Mouse (Mus musculus) heart, postnatal 10 days (tissue): Measurements from ENCODE around the gene Gnb5. TPM values are rescaled to one million over a fixed set of nuclear protein-coding genes. Genes with fewer than 3 reads are reported as not detected.

Source experiments
- DNase-seq, 2 experiments: peaks; one replicate each; pipeline ENCODE4 v3.0.0; 2021
- intact Hi-C: fragments of 180-260 bp; cut with DNase I; formaldehyde crosslinking; loops from one replicate; pipeline ENCODE4 v1.15.1; 2025
- total RNA-seq, 2 experiments: library from RNA; stranded (reverse); gene quantifications; 2 replicates each; pipeline ENCODE4 v1.2.3; 2021

The Gnb5 gene
- 10 to 100 TPM; 32.8 to 33.3 TPM for total RNA-seq

DNA sequence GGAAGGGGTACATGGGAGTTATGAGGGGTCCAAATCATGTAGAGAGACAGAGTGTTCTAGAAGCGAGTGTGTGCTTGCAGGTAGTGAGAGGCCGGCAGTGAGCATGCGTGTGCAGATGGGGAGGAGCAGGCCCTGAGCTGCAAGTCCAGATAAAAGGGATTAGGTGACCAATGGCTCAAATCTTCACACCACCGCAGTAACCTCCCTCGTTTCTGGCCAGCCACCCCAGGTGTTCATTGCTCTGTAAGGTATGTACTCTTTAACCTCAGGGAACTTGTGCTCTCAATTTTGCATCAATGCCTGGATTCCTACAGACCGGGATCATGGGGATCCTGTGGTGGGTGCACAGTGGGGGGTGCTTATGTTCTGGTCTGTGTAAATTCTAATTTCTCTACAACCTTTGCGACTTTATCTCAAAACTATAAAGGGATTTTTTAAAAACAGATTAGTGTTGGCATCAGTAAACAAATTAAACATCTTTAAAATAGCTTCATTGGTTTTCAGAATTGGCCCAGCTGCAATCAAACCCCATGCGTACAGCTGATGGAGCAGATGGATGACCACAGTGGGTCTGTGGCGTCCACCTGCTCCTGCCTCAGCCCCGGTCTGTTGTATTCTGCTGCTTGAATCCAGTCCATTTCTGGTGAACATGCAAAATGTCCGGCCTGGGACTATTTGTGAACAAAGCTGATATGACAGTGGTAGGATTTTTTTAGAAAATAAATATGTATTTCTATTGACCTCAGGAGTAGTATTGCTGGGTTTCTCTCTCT, at the start of gene Gnb5:
Gene Gnb5, plus strand, starts transcription at position 163 of the 773 bp plus-strand sequence.
- intact Hi-C loops = no loop called here
- no peak for DNase-seq

DNA sequence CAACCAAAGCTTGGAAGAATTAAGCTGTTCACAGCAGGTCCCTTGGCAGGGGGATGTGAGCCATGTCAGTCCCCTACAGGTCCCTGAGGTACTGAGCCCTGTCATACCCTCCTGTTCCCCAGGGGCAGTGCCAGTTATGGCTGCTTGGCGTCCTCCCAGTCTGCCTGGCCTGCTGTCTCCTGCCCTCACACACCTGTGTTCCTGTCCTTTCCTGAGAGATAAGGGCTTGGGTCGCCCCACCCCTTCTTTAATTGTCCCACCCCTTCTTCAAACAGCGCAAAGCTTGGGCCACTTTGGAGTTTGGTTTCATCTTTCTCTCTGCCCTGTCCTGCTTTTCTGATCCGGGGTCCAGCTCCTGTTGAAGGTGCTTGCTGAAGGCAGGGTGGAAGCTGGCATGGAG, 47.3 kb upstream of the Gnb5 start:
- no peak for DNase-seq
- intact Hi-C loops = no loop called here

DNA sequence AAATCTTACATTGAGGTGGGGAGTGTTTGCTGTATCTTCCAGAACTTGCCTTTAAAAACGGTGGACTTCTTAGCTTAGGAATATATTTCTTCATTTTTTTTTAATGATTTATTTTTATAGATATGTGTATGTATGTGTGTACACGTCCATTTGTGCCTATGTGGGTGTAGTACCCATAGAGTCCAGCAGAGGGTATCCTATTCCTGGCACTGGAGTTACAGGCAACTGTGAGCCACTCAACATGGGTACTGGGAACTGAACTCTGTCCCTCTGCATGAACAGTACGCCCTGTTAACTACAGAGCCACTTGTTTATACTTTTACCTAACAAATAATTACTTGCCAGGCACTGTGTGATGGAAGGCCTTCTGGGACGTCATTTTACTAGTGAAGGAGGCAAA, 46.4 kb upstream of the Gnb5 start:
- DNase-seq = no peak
- intact Hi-C loops = no loop called here

DNA sequence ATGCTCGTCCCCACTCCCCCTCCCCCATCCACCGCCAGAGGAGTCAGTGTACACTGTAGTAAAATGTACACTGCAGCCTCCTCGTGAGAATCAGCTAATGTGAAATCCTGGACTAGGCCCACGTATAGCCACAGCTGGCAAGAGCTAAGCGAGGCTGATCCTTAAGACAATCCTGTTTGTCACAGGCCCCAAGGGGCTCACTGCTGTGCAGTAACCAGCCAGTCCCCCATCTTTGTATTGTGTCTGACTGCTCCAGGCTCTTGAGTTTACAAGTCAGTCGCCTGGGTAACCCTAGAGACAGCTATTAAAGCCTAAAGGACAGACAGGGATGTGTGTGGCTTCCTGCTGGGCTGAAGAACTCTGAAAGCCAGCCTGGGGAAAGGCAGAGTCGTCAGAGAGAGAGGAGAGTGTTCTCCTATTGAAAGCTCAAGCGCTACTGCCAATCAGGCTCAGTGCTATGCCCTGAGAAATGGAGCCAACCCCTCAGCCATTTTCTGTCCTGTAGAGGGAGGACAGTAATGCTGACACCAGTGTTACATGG, 44.7 kb upstream of the Gnb5 start:
- no peak for DNase-seq
- intact Hi-C loops = no loop called here

DNA sequence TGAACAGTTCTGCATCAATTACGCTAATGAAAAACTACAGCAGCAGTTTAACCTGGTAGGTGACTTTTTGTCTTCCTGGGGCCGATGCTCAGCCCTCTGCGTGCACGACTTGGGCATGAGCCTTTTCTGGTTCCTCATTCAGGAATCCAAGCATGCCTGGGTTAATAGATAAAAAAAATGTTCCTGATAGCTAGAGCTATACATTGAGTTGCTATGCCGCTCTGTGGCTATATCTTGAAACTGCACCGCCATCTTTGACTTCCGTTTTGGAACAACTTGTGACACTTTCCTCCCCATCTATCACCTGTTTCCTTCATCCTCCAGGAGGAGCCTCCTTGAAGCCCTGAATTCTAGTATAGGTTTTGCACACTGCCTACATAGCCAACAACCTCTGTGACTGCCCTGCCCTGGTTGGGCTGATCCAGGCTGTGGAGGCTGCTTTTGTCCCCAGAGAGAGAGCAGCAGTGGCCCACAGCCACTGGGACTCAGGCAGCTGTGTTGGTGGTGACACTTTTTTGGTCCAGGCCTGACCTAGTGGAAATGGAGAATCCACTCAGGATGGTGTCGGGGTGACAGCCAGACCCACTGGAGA, 43.8 kb upstream of the Gnb5 start:
- intact Hi-C loops = loop anchor here (2.0 kb wide), 1 partner anchor 212 kb away; no protein-coding TSS in a partner anchor
- no peak for DNase-seq

DNA sequence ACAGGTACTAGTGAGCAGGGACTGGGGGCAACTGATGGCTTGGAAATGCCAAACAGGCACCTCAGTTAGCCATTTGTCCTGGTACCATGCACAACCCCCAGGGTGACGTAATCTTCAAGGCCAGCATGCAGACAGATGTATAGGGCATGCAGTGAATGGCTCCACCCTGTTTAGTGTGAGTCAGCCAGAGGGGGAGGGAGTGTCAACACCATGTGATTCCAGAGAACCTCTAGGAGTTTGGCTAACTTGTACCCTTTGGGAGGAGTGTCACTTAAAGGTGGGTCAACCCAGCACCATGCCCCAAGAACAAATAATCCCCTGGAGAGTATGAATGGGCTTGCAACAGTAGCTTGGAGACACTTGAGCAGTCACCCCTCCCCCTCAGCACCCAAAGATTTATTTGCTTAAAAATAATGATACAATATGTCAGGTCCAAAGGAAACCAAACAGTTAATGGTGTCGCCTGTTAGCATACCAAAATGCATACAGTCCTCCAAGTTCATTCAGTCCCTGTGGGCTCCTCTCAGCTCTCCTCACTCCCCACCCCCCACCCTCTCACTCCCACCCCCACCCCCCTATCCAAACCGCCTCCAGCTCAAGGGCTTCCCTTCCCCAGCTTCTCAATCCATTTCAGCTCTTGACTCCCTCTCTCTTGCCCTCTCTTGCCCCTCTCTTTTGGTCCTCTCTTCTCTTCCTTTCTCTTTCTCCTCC, 41.9 kb upstream of the Gnb5 start:
- DNase-seq = no peak
- intact Hi-C loops = no loop called here

DNA sequence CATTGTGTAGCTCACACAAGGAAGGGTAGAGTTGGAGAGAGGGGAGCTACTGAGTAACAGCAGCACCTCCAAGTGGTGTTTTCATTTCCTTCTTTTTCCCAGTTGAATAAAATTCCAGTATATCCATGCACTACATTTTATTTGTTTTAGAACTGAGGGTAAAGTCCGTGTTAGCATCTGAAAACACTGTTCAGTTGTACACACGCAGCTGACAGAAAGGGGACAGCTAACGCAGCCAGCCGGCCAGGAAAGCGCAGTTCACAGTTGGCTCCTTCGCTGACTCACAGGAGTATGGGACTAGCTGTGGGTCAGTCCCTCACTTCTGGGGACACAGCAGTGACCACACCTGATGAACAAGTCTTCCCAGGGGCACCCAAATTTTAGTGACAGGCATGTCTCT, 38.9 kb upstream of the Gnb5 start:
- intact Hi-C loops = loop anchor here (5.0 kb wide), 1 partner anchor 55 kb away; no protein-coding TSS in a partner anchor
- no peak for DNase-seq

DNA sequence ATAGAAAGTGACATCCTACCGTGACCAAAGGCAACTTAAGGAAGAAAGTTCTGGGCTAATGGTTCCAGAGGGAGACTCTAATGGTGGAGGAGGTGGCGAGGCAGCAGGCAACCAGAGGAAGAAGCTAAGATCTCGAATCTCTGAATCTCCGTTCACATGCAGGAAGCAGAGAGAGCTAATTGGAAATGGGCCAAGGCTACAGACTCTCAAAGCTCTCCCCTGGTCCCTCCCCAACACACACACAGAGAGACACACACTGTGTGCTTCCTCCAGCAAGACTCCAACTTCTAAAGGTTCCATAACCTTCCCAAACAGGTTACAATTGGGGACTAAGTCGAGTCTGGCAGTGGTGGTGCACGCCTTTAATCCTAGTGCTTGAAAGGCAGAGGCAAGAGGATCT, 35.7 kb upstream of the Gnb5 start:
- intact Hi-C loops = no loop called here
- DNase-seq = no peak

DNA sequence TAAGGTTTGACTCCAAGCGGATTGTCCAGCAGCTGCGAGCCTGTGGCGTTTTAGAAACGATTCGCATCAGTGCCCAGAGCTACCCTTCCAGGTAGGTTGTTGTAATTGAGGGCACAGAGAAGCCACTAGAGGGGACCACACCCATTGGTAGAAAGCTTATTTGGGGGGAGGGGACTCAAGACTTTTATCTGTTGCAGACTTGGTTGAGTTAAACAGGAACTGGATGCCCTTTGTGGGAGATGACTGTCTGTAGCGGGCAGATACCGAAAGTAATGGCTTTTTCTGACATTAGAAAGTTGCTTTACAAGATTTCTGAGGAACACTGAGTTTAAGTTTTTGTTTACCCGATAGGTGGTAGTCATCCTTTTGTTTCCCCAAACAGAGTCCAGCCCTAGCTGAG, 34.5 kb upstream of the Gnb5 start:
- intact Hi-C loops = no loop called here
- no peak for DNase-seq

DNA sequence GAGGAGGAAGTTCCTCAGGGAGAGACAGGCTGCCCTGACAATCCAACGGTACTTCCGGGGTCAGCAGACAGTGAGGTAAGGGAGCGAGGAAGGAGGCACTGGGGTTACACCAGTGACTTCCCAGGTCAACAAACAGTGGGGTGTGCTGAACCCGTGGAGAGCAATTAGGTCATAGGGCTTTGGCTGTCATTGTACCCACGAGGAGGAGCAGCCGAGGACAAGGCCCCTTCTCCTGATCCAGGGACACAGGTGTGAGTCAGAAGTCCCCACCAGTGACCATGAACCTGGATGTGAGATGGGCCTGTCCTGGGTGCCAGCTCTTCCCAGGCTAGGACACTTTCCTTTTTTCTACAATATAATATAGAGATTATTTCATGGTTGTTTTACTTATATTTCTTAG, 32.4 kb upstream of the Gnb5 start:
- intact Hi-C loops = no loop called here
- DNase-seq = no peak

DNA sequence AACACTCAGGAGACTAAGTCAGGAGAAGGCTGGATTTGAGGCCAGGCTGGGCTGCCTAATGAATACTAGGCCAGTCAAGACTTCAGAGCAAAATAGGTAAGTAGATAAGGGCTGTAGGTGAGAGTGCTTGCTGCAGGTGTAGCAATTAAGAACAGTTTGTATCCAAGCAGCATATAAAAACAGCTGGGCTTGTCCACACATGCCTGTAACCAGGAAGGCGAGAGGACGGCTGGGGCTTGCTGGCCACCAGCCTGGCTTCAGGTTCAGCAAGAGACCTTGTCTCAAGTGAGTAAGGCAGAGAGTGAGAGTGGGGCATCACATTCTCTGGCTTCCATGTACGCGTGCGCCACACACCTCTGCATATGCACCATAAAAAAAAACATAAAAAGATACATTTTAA, 31.6 kb upstream of the Gnb5 start:
- intact Hi-C loops = no loop called here
- no peak for DNase-seq

DNA sequence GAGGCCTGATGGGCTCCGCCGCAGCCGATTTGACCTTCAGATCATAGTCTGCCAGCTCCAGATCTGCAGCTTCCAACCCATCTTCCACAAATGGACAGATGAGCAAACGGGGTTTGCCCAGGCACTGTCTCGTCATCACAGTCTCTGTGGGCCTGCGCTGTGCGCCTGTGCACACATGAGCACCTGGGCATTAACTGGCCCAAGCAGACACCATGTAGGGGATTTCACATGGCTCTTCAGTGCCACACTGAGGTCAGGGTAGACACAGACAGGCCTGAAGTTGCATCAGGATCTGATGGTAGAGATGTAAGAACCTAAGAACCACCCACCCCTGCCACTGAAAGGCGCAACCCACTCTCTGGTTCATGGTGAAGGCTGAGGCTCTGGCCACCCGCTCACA, 31.0 kb upstream of the Gnb5 start:
- intact Hi-C loops = no loop called here
- DNase-seq = no peak

DNA sequence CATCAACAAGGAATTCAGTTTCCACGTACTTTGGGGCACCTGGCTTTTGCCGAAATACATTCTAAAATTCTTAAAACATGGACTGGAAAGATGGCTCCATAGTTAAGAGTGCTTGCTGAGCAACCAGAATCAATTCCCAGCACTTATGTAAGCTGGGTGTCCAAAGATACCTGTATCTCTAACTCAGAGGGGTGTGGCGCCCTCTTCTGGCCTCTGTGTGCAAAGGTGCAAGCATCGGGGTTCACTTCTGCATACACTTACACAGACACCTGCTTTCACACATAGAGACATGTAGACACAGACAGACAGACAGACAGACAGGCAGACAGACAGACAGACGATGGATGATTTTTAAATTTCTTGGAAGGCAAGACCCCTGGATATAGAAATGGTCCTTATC, 25.3 kb upstream of the Gnb5 start:
- peak; percentile 20 to 54 for DNase-seq
- intact Hi-C loops = loop anchor here (5.0 kb wide), 2 partner anchors 229 to 379 kb away; no protein-coding TSS in a partner anchor

DNA sequence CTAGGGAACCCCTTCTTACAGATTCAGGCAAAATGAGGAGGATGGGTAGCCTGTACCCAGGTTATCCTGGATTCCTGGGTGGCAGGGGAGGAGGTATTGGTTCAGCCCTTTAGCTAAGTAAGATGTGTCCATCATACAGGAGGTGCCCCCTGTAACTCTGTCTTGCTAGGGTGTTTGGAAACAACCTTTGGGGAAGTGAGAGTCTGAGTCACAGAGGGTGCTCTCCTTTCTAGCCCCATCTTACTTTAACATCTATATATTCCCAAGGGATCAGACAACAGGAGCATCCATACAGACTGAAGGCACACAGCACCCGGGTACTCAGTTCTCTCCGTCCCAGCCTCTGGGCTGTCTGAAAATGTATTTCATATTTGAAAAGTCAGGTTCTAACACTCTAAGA, 23.9 kb upstream of the Gnb5 start:
- no peak for DNase-seq
- intact Hi-C loops = loop anchor here (2.0 to 5.0 kb wide), 3 partner anchors 31 to 380 kb away; no protein-coding TSS in a partner anchor

DNA sequence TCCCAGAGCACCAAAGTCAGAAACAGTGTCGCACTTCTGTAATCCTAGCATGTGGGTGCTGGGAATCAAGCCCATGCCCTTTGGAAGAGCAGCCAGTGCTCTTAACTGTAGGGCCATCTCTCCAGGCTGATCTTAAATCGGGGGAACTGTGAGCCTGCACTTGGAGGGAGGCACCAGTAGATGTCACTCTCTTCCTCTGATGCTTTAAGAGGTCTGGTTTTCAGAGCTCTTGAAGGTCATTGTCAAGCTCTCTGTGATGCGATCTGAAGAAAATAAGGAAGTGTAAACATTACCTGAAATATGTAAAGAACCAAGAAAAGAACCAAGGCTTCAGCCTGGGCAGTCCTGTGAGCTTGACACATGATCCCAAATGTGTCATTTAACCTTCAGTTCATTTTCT, 23.3 kb upstream of the Gnb5 start:
- intact Hi-C loops = loop anchor here (2.0 to 5.0 kb wide), 3 partner anchors 30 to 381 kb away; no protein-coding TSS in a partner anchor
- peak; percentile 41 to 52 for DNase-seq

DNA sequence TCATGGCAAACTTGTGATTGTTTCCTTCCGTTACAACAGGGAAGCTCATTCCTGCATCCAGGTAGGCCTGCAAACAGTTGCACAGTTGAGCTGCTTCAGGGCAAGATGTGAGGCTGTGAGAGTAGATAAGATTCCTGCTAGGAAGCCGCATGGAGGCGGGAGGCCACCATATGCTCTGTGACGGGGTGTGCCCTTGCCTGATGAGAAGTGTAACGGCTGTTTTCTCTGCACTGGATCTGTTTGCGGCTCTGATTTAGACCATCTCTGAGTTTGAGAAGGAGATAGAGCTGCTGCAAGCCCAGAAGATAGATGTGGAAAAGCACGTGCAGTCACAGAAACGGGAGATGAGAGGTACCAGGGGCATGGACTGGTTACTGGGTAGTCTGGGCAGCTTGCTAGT, 22.5 kb upstream of the Gnb5 start:
- DNase-seq = no peak
- intact Hi-C loops = loop anchor here (2.0 to 5.0 kb wide), 3 partner anchors 29 to 381 kb away; no protein-coding TSS in a partner anchor

DNA sequence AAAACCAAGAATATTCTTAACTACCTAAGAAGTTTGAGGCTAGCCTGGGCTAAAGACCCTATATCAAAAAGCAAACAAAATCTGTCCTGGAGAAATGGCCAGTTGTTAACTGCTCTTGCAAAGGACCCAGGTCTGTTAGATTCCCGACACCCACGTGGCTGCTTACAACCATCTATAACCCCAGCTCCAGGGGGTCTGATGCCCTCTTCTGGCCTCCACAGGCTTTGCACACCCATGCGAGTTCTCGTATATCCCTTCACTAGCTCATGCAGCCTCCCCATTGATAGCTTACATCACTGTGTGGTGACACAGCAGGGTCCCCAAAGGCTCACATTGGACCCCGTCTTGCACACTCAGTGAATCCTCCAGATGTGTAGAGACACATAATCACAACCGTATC, 20.7 kb upstream of the Gnb5 start:
- intact Hi-C loops = no loop called here
- no peak for DNase-seq

DNA sequence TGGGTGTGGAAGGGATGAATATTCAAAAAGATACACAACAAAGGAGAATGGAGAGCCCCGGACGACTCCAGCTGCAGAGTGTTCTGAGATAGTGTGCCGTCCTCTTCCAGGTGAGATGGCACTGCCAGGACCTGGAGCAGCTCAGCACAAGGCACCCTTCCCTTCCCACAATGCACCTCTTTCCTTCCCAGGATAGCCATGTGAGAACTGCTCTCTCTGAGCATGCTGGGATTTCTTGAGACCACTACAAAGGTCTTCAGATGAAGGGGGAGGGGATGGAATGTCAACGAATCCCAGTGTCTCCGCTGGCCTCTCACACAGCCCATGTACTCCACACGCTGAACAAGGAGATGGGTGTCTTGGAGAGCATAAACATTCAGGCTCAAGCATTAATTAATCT, 18.5 kb upstream of the Gnb5 start:
- no peak for DNase-seq
- intact Hi-C loops = no loop called here

DNA sequence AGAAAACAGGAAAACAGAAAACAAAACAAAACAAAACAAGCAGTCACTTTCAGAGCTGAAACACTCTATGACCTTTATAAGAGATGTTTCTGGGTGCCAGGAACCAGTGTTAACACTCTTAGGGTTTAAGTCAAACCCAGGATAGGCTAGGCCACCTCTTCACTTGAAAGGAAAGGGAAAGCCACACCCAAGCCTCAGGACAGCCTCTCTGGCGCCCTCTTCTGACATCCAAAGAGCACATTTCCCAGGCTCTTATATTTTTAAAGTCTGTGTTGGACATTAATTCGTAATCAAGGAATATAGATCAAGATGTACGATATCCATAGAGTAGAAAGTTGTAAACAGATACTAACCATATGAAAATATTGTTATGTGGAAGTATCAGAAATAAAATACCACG, 16.5 kb upstream of the Gnb5 start:
- intact Hi-C loops = no loop called here
- peak; percentile 23 to 41 for DNase-seq

DNA sequence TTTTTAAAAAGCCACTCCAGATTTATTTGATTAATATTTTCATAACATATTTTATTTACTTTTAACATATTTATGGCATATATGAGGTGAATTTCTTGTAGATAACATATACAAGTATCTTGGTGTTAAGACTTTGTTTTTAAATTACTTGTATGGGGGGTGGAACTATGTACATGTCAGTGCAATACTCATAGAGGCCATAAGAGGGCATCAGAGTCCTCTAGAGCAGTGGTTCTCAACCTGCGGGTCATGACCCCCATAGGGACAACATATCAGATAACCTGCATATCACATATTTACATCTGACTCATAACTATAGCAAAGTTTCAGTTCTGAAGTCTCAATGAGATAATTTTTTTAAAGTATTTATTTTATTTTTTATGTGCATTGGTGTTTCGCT, 6.7 kb upstream of the Gnb5 start:
- intact Hi-C loops = no loop called here
- DNase-seq = peak in 1 of 2 experiments; percentile 16

DNA sequence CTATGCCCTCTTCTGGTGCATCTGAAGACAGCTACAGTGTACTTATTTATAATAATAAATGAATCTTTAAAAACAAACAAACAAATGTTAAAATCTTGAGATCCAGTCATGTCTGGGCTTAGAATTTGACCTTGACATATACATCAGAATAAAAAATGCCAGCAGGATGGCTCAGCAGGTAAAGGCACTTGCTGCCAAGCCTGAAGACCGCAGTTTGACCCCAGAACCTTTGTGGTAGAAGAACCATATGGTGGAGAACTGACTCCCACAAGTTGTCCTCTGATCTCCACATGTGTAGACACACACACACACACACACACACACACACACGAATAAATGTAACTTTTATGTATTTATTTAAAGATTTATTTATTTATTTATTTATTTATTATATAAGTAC, 3.1 kb upstream of the Gnb5 start:
- intact Hi-C loops = no loop called here
- DNase-seq = no peak
